Mouse (Mus musculus) monocyte, adult 2 months (primary cell): ENCODE data around the gene Flt1.

Source experiments
- DNase-seq, 2 experiments: peaks; one replicate each; pipeline ENCODE4 v3.0.0; 2022; ENCODE audit warnings: low spot score in 2 of 2, low read depth in 1 of 2

Gene Flt1

GRCm38 (mm10) chr5:147551879-147552627, 173.8 kb downstream of the Flt1 start:
- no peak for DNase-seq

GRCm38 (mm10) chr5:147549016-147549755, 176.6 kb downstream of the Flt1 start:
- no peak for DNase-seq

GRCm38 (mm10) chr5:147545731-147546241, 180.0 kb downstream of the Flt1 start:
- no peak for DNase-seq

GRCm38 (mm10) chr5:147542291-147542690, 183.5 kb downstream of the Flt1 start:
- DNase-seq: no peak

- DNase-seq: no peak
These were observed 186.0 kb downstream of the Flt1 start for GRCm38 (mm10) chr5:147539815-147540214.

- no peak for DNase-seq
These were observed 186.4 kb downstream of the Flt1 start for GRCm38 (mm10) chr5:147539409-147539808.

GRCm38 (mm10) chr5:147532031-147532430, 193.8 kb downstream of the Flt1 start:
- DNase-seq: no peak

GRCm38 (mm10) chr5:147527788-147528187, 198.0 kb downstream of the Flt1 start:
- peak; percentile 18 to 44 for DNase-seq

- DNase-seq: no peak
These were observed 198.8 kb downstream of the Flt1 start for GRCm38 (mm10) chr5:147527006-147527405.
